Mouse (Mus musculus): Measurements from ENCODE around the gene Acaa1a. TPM values are rescaled to one million over a fixed set of nuclear protein-coding genes. Genes with fewer than 3 reads are reported as not detected.
A peak's percentile ranks its signal among the peaks of the same experiment; 100 is the strongest.

The Acaa1a gene
- polyA plus RNA-seq, 1 experiment from 2014 or later, result 75.1 TPM

- H3K4me3 ChIP-seq (ENCODE audit: low read depth, low read length), result no peak overlapping the region
- no peaks in the 10 kb centered on the region for H3K9me3 ChIP-seq (ENCODE audit: control insufficient read depth, low read length)
- no peak overlapping the region for H3K27ac ChIP-seq (ENCODE audit: low read depth, low read length)
- WGBS, result 58% methylated on average over 5 of the region's 5 CpGs
- no peak for ATAC-seq (ENCODE audit: insufficient read depth, low FRiP score, low TSS enrichment)
- no peaks in the 10 kb centered on the region for H3K4me1 ChIP-seq (ENCODE audit: control insufficient read depth, insufficient read depth, low read length)
- H3K9ac ChIP-seq (ENCODE audit: low read length), result no peak overlapping the region
- no peaks in the 10 kb centered on the region for H3K27me3 ChIP-seq (ENCODE audit: control insufficient read depth, insufficient read depth, low read length)
- no peaks in the 10 kb centered on the region; the same call in 1 of the 2 replicates for H3K36me3 ChIP-seq (ENCODE audit: control insufficient read depth, insufficient read depth, low read length)
- H3K4me2 ChIP-seq (ENCODE audit: low read depth), result no peak overlapping the region
- peak; percentile 31 for DNase-seq (ENCODE audit: low spot score)
Measured at GRCm38 (mm10) chr9:119388956-119389355, 49.5 kb downstream of the Acaa1a start.

DNA sequence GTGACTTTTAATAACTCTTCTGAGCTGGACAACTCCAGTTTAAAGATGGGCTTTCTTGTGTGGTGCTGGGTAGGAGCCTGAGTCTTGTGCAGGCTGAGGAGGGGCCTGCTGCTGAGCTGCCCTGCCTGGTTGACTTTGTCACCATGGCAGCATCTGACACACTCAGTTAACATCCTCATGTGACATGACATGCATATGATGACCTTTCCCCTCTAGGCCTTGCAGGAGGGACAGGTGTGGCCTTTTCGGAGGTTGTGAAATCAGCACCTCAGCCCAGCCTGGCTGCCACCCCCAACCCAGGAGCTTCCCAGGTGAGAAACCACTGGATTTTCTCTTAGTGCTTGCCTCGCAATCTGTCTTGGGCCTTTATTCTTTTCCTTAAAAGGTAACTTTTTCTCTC is 50.7 kb downstream of the Acaa1a start:
- no peaks in the 10 kb centered on the region; the same call in 1 of the 2 replicates for H3K36me3 ChIP-seq (ENCODE audit: control insufficient read depth, insufficient read depth, low read length)
- H3K4me1 ChIP-seq (ENCODE audit: control insufficient read depth, insufficient read depth, low read length), result no peaks in the 10 kb centered on the region
- no peak overlapping the region for H3K9ac ChIP-seq (ENCODE audit: low read length)
- H3K27me3 ChIP-seq (ENCODE audit: control insufficient read depth, insufficient read depth, low read length), result no peaks in the 10 kb centered on the region
- ATAC-seq (ENCODE audit: insufficient read depth, low FRiP score, low TSS enrichment), result no peak
- H3K27ac ChIP-seq (ENCODE audit: low read depth, low read length), result no peak overlapping the region
- DNase-seq (ENCODE audit: low spot score), result no peak
- H3K4me2 ChIP-seq (ENCODE audit: low read depth), result no peak overlapping the region
- 91% methylated on average over 2 of the region's 2 CpGs for WGBS
- H3K4me3 ChIP-seq (ENCODE audit: low read depth, low read length), result no peak overlapping the region
- no peaks in the 10 kb centered on the region for H3K9me3 ChIP-seq (ENCODE audit: control insufficient read depth, low read length)

GRCm38 (mm10) chr9:119394808-119395207 is 55.3 kb downstream of the Acaa1a start:
- Histone ChIP-seq H3K27me3 (ENCODE audit: control insufficient read depth, insufficient read depth, low read length) (no peaks in the 10 kb centered on the region), H3K4me1 (ENCODE audit: control insufficient read depth, insufficient read depth, low read length) (no peaks in the 10 kb centered on the region), H3K9ac (ENCODE audit: low read length) (no peak overlapping the region), H3K27ac (ENCODE audit: low read depth, low read length) (no peak overlapping the region), H3K4me3 (ENCODE audit: low read depth, low read length) (no peak overlapping the region), H3K9me3 (ENCODE audit: control insufficient read depth, low read length) (no peaks in the 10 kb centered on the region), H3K4me2 (ENCODE audit: low read depth) (no peak overlapping the region), H3K36me3 (ENCODE audit: control insufficient read depth, insufficient read depth, low read length) (no peaks in the 10 kb centered on the region; the same call in 1 of the 2 replicates)
- ATAC-seq (ENCODE audit: insufficient read depth, low FRiP score, low TSS enrichment), result no peak
- 83% methylated on average over 1 of the region's 1 CpGs for WGBS
- DNase-seq (ENCODE audit: low spot score), result no peak

Other genes with a start within 250 kb of the Acaa1a start
- gene Plcd1, start 246.2 kb upstream of the Acaa1a start, polyA plus RNA-seq (2014; fragmentation: Nextera tagmentation; extraction: Ambion mirVana), result 26.3 and 30.5 TPM in 2 replicates
- gene Dlec1, start 237.2 kb upstream of the Acaa1a start, polyA plus RNA-seq (2014; fragmentation: Nextera tagmentation; extraction: Ambion mirVana), result 0.92 and 0.97 TPM in 2 replicates
- gene Acaa1b, start 182.6 kb upstream of the Acaa1a start, polyA plus RNA-seq (2014; fragmentation: Nextera tagmentation; extraction: Ambion mirVana), result 1.2 and 1.4 TPM in 2 replicates
- not detected in 2 replicates for gene Gm47289, start 180.5 kb upstream of the Acaa1a start, polyA plus RNA-seq (2014; fragmentation: Nextera tagmentation; extraction: Ambion mirVana)
- not detected in 2 replicates for gene Slc22a13, start 130.6 kb upstream of the Acaa1a start, polyA plus RNA-seq (2014; fragmentation: Nextera tagmentation; extraction: Ambion mirVana)
- 15.8 and 17.1 TPM in 2 replicates for gene Oxsr1, start 17.2 kb upstream of the Acaa1a start, polyA plus RNA-seq (2014; fragmentation: Nextera tagmentation; extraction: Ambion mirVana)
- gene Myd88, start 1.7 kb downstream of the Acaa1a start, polyA plus RNA-seq (2014; fragmentation: Nextera tagmentation; extraction: Ambion mirVana), result 7.2 and 7.9 TPM in 2 replicates
- 5.6 and 6.7 TPM in 2 replicates for gene Xylb, start 17.7 kb downstream of the Acaa1a start, polyA plus RNA-seq (2014; fragmentation: Nextera tagmentation; extraction: Ambion mirVana)
- not detected in 2 replicates for gene Slc22a14, start 25.9 kb downstream of the Acaa1a start, polyA plus RNA-seq (2014; fragmentation: Nextera tagmentation; extraction: Ambion mirVana)
- 87.2 and 99.6 TPM in 2 replicates for gene Acvr2b, start 62.4 kb downstream of the Acaa1a start, polyA plus RNA-seq (2014; fragmentation: Nextera tagmentation; extraction: Ambion mirVana)
- 47.0 and 49.2 TPM in 2 replicates for gene Exog, start 105.3 kb downstream of the Acaa1a start, polyA plus RNA-seq (2014; fragmentation: Nextera tagmentation; extraction: Ambion mirVana)
- gene Scn5a, start 239.3 kb downstream of the Acaa1a start, polyA plus RNA-seq (2014; fragmentation: Nextera tagmentation; extraction: Ambion mirVana), result 0.62 and 1.0 TPM in 2 replicates